Mouse (Mus musculus) erythroblast, embryonic 14.5 days (primary cell): ENCODE data around the gene Itih2. TPM values are rescaled to one million over a fixed set of nuclear protein-coding genes. Genes with fewer than 3 reads are reported as not detected.

Experiments
- H3K27me3 ChIP-seq: 2 replicates; pipeline ENCODE4 v1.6.1; 2012; ENCODE audit warnings: inconsistent platforms; ENCODE audit not compliant: control insufficient read depth
- H3K36me3 ChIP-seq: 2 replicates; pipeline ENCODE4 v1.6.1; 2012; ENCODE audit warnings: mild to moderate bottlenecking, inconsistent platforms; ENCODE audit not compliant: control insufficient read depth
- H3K4me1 ChIP-seq: 2 replicates; pipeline ENCODE4 v1.6.1; 2012; ENCODE audit warnings: inconsistent platforms; ENCODE audit not compliant: control insufficient read depth
- H3K4me3 ChIP-seq: replicated peaks from 2 replicates; pipeline ENCODE3; 2012; ENCODE audit warnings: moderate library complexity, mild to moderate bottlenecking, inconsistent platforms
- H3K9me3 ChIP-seq: 2 replicates; pipeline ENCODE4 v1.6.1; 2012; ENCODE audit warnings: low read length, inconsistent platforms, mixed read lengths; ENCODE audit not compliant: control insufficient read depth
- GATA1 ChIP-seq: IDR thresholded peaks from 2 replicates; pipeline ENCODE4 v1.6.1; 2012; ENCODE audit warnings: low read length, inconsistent platforms, mixed read lengths
- TAL1 ChIP-seq: IDR thresholded peaks from 3 replicates; pipeline ENCODE4 v1.6.1; 2012; ENCODE audit warnings: low read length, inconsistent platforms, mixed read lengths
- polyA plus RNA-seq: library from polyadenylated mRNA; stranded (reverse); fragments of >175 nt; gene quantifications from 2 replicates; pipeline ENCODE4 v1.2.3, GENCODE M21; 2012

Gene Itih2
- polyA plus RNA-seq, 1 experiment = 0.10 TPM

DNA sequence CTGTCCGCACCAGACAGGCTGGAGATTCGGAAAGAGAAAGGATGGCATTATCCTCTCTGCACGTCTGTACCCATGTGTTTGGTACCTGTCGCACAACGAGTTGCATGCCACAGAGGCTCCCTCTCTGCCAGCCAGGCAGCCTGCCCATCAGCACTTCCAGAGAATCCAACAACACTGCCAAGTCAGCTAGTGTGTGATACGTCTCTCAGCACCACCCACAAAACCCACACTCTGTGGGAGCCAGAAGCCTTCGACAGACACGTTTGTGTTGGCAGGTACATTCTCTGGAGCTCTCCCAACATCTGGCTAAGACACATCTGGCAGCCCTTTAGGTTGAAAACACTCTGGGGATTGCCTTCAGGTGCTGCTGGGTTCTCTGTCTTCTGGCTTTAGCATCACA is 16.0 kb upstream of the Itih2 start:
- no peak overlapping the region for H3K4me3 ChIP-seq
- no peaks in the 10 kb centered on the region for H3K4me1 ChIP-seq
- no peaks in the 10 kb centered on the region for H3K9me3 ChIP-seq
- TF ChIP-seq TAL1 = no peak
- no peak for TF ChIP-seq GATA1
- no peaks in the 10 kb centered on the region for H3K36me3 ChIP-seq
- H3K27me3 ChIP-seq = no peaks in the 10 kb centered on the region

- TF ChIP-seq GATA1 (no peak), TAL1 (no peak)
- H3K4me1 ChIP-seq = no peaks in the 10 kb centered on the region
- H3K36me3 ChIP-seq = no peaks in the 10 kb centered on the region
- no peaks in the 10 kb centered on the region for H3K9me3 ChIP-seq
- H3K4me3 ChIP-seq = no peak overlapping the region
- H3K27me3 ChIP-seq = no peaks in the 10 kb centered on the region
These were observed 14.3 kb upstream of the Itih2 start for GRCm38 (mm10) chr2:10145514-10145913.

- TF ChIP-seq TAL1 (no peak), GATA1 (no peak)
- Histone ChIP-seq H3K4me3 (no peak overlapping the region), H3K9me3 (no peaks in the 10 kb centered on the region), H3K4me1 (no peaks in the 10 kb centered on the region), H3K36me3 (no peaks in the 10 kb centered on the region), H3K27me3 (no peaks in the 10 kb centered on the region)
These were observed 11.6 kb upstream of the Itih2 start for GRCm38 (mm10) chr2:10142472-10143454.

GRCm38 (mm10) chr2:10140456-10140855 is 9.3 kb upstream of the Itih2 start:
- no peaks in the 10 kb centered on the region for H3K4me1 ChIP-seq
- H3K9me3 ChIP-seq = no peaks in the 10 kb centered on the region
- H3K36me3 ChIP-seq = no peaks in the 10 kb centered on the region
- TF ChIP-seq GATA1 = no peak
- TF ChIP-seq TAL1 = no peak
- no peaks in the 10 kb centered on the region for H3K27me3 ChIP-seq
- no peak overlapping the region for H3K4me3 ChIP-seq

DNA sequence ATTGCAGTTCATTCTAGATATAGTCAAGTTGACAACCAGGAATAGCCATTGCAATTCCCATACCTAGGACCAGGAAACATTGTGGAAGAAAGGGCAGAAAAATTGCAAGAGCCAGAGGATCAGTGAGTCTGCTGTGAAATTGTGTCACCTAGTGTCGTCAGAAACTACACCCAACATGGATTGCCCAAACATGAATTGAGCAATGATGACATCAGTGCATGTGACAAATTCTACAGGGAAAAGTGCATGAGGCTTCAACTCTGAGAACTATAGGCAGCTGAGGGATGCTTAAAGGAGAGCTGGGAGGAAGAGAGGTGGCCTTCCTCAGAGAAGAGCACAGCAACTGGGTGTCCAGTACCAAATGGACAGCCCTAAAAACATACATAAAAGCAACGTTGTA is 6.1 kb upstream of the Itih2 start:
- H3K9me3 ChIP-seq = no peaks in the 10 kb centered on the region
- no peak overlapping the region for H3K4me3 ChIP-seq
- no peaks in the 10 kb centered on the region for H3K36me3 ChIP-seq
- TF ChIP-seq TAL1 = no peak
- H3K4me1 ChIP-seq = no peaks in the 10 kb centered on the region
- no peaks in the 10 kb centered on the region for H3K27me3 ChIP-seq

DNA sequence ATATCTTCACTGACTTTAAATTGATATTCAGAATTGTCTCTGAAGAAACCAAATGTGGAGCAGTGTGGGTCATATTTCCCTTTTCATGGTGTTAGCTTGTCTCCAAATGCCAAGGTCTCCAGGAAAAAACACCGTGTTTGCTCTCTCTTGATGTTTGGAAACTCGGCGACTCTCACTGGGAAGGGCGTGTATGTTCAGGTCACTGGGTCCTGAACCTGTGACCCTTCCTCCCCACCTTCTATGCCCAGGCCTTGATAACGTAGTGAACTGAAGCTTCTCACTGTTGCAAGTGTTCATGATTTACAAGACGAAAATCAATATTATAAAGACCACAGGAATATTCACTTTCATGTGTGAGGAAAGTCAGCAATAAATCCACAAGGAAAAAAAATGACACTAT is 2.7 kb upstream of the Itih2 start:
- no peak overlapping the region for H3K4me3 ChIP-seq
- H3K9me3 ChIP-seq = no peaks in the 10 kb centered on the region
- no peaks in the 10 kb centered on the region for H3K4me1 ChIP-seq
- no peaks in the 10 kb centered on the region for H3K27me3 ChIP-seq
- no peaks in the 10 kb centered on the region for H3K36me3 ChIP-seq
- TF ChIP-seq TAL1 (no peak), GATA1 (no peak)

DNA sequence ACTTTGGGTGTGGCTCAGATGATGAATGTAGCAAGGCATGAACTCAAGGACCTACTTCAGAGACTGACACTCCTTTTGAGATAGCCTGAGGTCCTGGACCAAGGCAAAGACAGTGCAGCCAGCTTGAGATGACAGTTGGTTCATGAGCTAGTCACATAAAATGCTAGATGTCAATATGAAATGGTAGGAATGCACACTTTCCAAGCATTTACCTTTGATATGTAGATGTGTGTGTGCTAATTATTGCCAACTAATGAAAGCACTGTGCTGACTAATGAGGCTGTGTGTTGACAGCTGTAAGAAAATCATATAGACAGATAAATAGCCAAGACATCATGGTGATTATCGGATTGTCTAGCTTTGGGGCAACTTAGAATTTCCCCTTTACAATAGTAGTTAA is 932 bp upstream of the Itih2 start:
- Histone ChIP-seq H3K9me3 (no peaks in the 10 kb centered on the region), H3K36me3 (no peaks in the 10 kb centered on the region), H3K4me1 (no peaks in the 10 kb centered on the region), H3K27me3 (no peaks in the 10 kb centered on the region), H3K4me3 (no peak overlapping the region)
- no peak for TF ChIP-seq GATA1
- TF ChIP-seq TAL1 = no peak

DNA sequence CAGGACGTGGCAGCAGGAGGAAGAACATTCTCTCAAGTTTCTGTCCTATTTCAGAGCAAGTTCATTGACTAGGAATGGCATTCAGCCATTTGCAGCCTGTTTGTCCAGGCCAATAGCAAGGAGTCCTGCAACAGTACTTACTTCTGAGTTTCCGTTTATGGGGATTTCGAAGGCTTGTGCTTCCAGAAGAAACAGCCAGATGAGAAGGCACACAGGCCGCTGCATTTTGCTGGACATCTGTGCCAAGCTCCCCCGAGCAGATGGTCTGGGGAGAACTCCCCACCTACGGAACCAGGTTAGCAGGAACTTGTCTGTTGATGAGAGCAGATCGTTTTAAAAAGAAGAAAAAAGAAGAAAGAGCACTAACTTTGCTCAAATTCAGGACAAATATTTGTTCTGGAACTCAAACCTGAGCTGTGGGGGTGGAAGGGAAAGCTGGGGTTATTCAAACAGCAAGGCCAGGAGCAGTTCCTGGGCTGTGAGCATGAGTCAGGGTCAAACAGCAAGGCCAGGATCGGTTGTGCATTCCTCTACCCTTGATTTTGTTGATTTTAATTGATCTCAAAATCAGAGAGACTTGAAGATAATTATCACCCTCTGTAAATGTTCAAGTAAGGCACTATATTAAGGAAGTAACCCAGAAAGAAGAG is 730 bp downstream of the Itih2 start:
- TF ChIP-seq GATA1 = no peak
- TF ChIP-seq TAL1 = no peak
- no peaks in the 10 kb centered on the region for H3K9me3 ChIP-seq
- no peaks in the 10 kb centered on the region; the same call in 1 of the 2 replicates for H3K36me3 ChIP-seq
- peak overlapping the region; percentile 36 for H3K4me3 ChIP-seq
- H3K27me3 ChIP-seq = no peaks in the 10 kb centered on the region
- no peaks in the 10 kb centered on the region for H3K4me1 ChIP-seq

DNA sequence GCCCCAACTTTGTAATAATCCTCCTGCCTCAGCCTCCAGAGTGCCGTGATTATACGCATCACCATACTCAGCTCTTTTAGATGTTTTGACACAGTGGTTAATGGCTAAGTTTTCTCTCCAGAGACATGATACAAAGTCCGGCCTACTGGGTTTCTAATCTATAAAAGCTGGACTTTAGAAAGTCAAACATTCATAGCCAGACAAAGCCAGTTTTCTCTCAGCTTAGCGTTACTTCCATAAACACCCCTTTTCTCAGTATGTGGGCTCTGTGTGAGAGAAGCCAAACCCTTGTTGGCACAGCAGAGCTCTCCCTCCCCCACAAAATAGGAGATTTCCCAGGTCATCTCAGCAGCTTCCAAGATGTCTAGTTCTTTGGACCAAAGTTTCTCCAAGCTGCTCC is 2.6 kb downstream of the Itih2 start:
- no peaks in the 10 kb centered on the region; the same call in 1 of the 2 replicates for H3K36me3 ChIP-seq
- H3K27me3 ChIP-seq = no peaks in the 10 kb centered on the region
- no peaks in the 10 kb centered on the region for H3K4me1 ChIP-seq
- no peaks in the 10 kb centered on the region for H3K9me3 ChIP-seq
- no peak for TF ChIP-seq TAL1
- TF ChIP-seq GATA1 = no peak
- peak overlapping the region; percentile 12 for H3K4me3 ChIP-seq
